Mouse (Mus musculus) adrenal gland, postnatal 25 days (tissue): ENCODE measurements around the gene Cpne6. TPM values are rescaled to one million over a fixed set of nuclear protein-coding genes. Genes with fewer than 3 reads are reported as not detected.

ENCODE experiments used
- DNase-seq: peaks from one replicate; pipeline ENCODE4 v3.0.0; 2021; ENCODE audit warnings: mixed read lengths
- long read RNA-seq: library from polyadenylated mRNA; stranded (forward); transcript quantifications from one replicate; pipeline ENCODE4 v2.0.0, GENCODE M21; 2021
- total RNA-seq: library from RNA; stranded (reverse); gene quantifications from 2 replicates; pipeline ENCODE4 v1.2.3, GENCODE M21; 2021

The Cpne6 gene
- total RNA-seq, result 0.12 TPM in 1 of 2 replicates, not detected in the other
- long read RNA-seq, result 0 reads

DNA sequence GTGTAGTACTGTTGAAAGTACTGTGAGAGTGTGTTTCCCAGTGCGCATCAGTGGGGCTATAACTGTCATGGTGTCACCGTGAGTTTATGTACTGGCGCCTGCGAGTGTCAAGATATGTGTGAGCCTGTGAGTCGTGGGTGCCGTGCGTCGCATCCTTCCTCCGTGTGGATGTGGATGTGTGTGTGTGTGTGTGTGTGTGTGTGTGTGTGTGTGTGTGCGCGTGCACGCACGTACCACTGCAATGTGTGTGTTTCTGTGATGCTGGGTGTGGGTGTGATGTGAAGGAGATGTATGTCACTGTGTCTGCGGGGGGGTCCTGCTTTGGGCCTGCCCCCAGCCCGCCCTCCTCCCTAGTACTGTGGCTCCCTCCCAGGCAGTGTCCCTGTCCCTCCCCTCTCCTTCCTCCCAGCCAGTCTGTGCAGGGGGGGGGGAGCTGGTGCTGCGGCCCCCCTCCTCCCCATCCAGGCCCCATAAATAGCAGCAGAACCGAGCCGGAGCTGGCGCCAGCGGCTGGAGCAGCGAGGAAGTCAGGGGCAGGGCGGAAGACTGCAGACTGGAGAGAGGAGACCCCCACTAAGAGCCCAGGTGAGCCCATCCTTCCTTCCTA, at the start of gene Cpne6:
TSS of gene Cpne6 (plus strand) at position 321 of the 607 bp plus-strand sequence.
- DNase-seq, result no peak

GRCm38 (mm10) chr14:55461757-55462156, 48.5 kb upstream of the Cpne6 start:
- DNase-seq, result no peak

DNA sequence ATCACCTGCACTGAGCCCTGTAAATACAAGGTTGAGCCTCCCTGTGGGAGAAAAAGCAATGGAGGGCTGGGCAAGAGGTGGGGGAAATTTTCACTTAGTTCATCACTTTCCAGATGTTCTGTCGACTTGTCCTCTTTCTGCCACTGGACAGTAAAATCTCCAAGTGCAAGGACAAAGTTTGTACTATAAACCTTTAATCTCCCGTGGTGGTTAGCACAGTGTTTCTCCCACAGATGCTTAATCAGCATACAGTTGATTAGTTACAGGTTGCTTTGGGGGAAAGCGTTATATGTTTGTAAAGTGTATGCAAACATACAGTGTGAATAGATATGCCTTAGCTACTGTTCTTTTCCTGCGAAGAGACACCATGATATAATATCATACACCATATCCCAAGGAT, 43.8 kb upstream of the Cpne6 start:
- no peak for DNase-seq

GRCm38 (mm10) chr14:55467108-55467507, 43.1 kb upstream of the Cpne6 start:
- no peak for DNase-seq

DNA sequence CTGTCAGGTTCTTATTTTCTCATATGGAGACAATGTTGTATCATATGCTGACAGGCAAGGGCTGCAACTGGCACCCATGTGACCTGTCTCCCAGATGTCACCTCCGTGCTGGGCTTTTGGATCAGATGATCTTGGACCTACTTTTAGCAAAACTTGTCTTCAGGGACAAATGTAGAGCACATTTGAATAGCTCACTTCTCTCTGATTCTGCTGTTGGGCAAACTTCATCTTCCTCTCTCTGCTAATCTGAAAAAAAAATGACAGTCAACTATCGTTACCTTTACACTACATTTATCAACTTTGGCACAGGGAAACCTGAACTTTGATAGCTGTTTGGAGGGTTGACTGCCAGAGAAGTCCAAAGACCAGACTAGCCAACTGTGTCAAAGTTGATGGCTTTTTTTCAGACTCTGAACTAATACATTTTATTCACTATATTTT, 41.9 kb upstream of the Cpne6 start:
- no peak for DNase-seq

DNA sequence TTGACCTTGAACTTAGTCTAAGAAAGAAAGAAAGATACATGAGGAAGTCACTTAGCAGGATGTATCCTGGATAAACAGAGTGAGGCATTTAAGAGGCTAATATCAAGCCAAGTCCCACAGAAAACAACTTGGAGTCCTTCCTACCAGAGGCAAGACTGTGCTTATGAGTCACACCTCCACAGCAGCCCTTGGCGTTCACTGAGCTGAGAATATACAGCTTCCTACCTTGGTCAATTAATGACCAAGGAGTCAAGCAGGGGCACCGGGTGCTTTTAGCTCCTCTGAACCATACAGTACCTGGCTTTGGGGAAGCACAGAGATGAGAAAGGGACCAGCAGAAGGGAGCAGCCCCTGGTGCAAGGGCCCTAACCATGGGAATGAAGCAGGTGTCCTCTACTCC, 41.2 kb upstream of the Cpne6 start:
- no peak for DNase-seq

DNA sequence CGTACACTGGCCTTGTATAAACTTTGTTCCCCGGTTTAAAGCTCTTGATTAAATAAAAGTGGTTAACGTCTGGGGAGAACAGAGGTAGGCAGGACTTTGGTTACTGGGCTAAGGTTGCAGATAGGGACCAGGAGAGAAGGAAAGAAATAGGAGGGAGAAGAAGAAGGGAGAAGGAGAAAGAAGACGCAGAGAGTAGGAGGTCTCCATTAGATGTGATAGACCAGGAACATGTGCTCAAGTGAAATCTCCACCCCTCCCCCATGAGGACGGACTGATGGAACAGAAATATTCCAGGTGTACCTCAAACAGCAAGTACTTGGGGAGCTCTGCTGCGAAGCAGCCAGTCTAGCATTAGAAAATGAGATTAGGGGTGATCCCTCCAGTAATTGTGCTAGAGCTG, 40.4 kb upstream of the Cpne6 start:
- no peak for DNase-seq

DNA sequence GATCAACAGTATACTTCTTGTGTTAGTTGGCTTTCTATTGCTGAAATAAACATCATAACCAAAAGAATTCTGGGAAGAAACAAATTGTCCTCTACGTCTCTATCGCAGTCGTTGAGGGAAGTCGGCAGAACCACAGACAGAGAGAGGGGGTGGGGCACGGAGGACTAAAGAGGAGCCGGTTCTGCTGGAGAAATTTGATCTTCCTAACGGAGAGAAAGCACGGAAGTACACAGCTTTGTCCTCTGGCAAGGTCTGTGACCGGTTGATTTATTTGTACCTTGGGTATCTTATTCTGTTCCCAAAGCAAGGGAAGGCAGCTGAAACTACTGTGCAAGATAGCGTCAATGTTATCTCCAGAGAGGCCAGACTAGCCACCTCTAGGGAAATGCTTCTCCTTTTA, 39.4 kb upstream of the Cpne6 start:
- DNase-seq, result no peak

DNA sequence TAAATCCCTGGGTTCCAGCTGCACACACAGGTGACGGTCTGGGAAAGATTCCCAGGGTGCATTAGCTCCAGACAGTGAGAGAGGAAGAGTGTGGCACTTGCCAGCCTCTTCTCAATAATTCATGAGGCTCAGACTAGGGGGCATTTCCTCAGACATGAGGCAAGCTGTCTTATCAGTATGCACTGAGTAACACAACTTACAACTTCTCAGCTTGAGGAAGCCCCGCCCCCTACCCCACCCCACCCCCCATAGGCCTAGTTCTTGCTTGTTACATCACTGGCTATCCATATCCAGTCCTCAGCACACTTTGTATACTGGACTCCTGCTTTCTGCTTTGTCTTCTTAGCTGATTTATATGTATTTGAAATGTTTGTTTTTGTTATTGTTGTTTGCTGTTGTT, 34.6 kb upstream of the Cpne6 start:
- no peak for DNase-seq

- DNase-seq, result no peak
These were observed 32.8 kb upstream of the Cpne6 start for GRCm38 (mm10) chr14:55477421-55477820.

GRCm38 (mm10) chr14:55477829-55478228, 32.4 kb upstream of the Cpne6 start:
- no peak for DNase-seq

DNA sequence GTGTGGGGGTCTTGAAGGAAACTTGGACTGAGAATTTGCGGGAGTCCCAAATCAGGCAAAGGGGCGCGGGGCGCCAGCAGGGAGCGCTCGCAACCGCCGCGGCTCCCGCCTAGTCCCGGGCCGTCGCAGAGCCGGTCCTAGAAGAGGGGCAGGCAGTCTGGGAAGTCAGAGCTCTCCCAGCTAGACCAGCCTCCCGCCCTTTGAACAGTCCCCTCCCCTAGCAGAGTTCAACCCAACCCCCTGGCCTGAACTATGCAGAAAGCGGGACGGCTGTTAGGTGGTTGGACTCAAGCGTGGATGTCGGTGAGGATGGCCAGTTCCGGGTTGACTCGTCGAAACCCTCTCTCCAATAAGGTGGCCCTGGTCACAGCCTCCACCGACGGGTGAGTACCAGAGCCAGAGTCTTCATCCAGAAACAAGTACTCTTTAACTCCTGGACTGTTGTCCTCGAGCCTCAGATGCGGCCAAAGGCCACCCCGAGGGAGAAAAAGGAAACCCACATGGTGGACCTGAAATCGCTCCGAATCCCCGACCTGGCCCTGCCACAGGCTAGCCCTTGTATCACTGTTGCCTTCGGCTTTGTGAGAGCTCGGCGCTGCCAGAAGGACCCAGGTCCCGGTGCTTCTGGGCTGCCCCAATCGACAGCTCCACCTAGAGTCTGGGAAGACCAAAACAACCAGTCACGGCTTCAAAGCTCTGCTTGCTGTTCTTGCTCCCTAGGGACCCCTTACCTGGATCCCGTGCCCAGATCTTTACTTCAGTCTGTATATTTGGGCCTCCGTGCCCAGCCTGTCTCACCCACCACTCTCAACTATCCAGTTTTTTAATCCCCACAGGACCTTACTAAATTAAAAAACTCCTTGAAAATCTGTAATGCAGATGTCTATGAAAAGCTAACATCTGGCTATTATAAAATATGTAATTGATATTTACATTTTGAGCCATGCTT, 31.3 kb upstream of the Cpne6 start, which contains the start of gene Dhrs4:
TSS of gene Dhrs4 (plus strand) at position 108 of the 949 bp plus-strand sequence.
- peak; percentile 74 for DNase-seq

DNA sequence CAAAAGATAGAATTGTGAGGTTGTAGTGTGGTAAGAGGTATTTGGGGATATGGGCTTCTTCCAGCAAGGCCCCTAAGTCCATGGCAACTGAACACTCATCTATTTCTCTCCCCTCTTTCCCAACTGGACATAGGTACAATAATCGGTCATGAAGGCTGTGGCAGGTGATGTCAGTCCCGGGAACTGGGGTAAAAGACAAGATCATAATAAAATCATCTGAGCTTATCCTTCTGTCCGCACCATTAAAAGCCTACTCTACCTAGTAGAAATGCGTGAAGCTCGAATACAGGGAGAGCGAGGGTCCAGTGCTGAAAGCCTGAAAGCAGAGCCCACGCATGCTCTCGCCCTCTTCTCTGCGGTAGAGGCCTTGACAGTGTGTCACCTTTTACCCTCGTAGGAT, 30.6 kb upstream of the Cpne6 start:
- DNase-seq, result no peak

- DNase-seq, result no peak
These were observed 25.7 kb upstream of the Cpne6 start for GRCm38 (mm10) chr14:55484430-55485085.

GRCm38 (mm10) chr14:55486836-55487235, 23.4 kb upstream of the Cpne6 start:
- DNase-seq, result no peak

- peak; percentile 72 for DNase-seq
These were observed 19.7 kb upstream of the Cpne6 start, which contains the start of gene Carmil3 for GRCm38 (mm10) chr14:55490361-55491201. Gene Carmil3, plus strand, starts transcription at chr14:55490651.

DNA sequence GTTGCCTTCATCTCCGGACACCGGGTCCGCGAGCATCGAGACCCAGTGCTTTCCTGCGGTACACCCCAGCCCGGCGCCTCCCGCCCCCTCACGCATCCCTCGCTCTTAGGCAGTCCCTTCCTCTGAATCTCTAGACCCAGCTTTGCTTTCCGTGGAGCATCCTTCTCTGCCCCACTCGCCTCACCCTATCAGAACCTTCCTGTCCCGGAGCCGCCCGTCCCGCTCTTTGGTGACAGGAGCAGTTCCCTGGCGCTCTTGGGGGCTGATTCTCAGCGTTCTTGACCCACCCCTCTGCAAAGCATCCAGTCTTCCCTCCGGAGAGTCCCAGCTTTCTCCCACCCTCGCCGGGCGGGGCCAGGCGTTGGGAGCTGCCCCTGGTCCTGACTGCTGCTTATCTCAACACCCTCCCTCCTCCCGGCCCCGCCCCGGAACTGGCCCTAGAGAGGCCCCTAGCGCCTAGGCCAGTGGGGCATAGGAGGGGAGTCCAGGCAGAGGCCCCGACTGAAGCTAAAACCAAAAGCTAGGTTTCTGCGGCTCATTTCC, 18.9 kb upstream of the Cpne6 start:
- DNase-seq, result peak; percentile 72

GRCm38 (mm10) chr14:55492103-55492502, 18.1 kb upstream of the Cpne6 start:
- no peak for DNase-seq

DNA sequence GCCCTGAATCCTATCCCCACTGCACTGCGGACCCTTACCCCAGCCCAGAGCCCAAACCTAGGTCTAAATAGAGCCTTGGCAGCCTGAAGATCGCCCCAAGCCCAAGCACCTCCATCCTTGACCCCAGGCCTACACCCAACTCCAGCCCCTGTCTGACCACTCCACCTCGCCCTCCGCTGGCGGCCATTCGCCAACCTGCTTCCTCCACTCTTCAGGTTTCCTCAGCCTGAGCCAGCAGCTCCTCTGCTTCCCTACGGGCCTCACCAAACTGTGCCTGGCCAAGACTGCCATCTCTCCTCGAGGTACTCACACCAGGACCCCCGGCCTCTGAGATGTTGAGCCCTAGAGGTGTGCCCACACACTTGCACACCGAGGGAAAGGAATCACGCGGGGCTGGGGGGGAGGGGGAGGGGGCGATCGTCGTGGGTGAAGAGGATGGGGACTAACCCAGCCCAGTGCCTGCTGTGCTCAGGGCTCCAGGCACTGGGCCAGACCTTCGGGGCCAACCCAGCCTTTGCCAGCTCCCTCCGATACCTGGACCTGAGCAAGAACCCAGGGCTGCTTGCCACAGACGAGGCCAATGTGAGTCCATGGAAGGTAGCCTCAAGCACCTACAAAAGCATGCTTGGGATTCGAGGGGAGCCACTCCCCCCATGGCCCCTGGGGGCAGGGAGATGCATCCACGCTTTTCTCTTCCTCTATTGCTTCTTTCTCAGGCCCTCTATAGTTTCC, 14.6 kb upstream of the Cpne6 start:
- DNase-seq, result no peak

- no peak for DNase-seq
These were observed 13.3 kb upstream of the Cpne6 start for GRCm38 (mm10) chr14:55496761-55497448.
